Mouse (Mus musculus): Measurements from ENCODE around the gene Klf12. TPM values are rescaled to one million over a fixed set of nuclear protein-coding genes. Genes with fewer than 3 reads are reported as not detected.

The Klf12 gene
- polyA plus RNA-seq, 1 experiment = 8.2 TPM

DNA sequence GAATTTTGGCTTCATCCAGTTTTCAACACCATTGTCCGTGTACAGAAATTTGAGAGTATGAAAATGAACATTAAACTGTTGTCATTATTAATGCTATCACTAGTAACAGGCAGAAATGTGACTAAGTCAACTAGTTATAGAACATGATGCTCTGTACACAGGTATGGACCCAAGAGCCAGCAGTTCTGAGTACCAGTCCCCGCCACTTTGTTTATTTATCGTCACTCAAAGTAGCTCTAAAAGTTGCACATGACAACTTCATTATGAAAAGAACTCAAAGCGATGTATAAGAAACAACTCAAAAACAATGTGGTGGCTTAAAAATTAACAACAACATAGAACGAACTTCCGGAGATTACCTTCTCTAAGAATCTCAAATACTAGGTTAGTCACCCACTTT, 56.8 kb downstream of the Klf12 start:
- Histone ChIP-seq H3K9ac (ENCODE audit: low read depth, poor library complexity, severe bottlenecking) (no peak overlapping the region), H3K9me3 (replicated peaks; ENCODE audit: control insufficient read depth, insufficient read depth, low read length, poor library complexity, severe bottlenecking) (no peaks in the 10 kb centered on the region), H3K27ac (ENCODE audit: insufficient read depth, low read length) (no peak overlapping the region), H3K4me3 (ENCODE audit: low read depth, low read length) (no peak overlapping the region), H3K4me1 (ENCODE audit: control insufficient read depth, insufficient read depth, low read length) (no peaks in the 10 kb centered on the region), H3K36me3 (ENCODE audit: control insufficient read depth, insufficient read depth, low read length, poor library complexity, severe bottlenecking) (no peaks in the 10 kb centered on the region), H3K27me3 (ENCODE audit: control insufficient read depth, insufficient read depth, low read length, poor library complexity, severe bottlenecking) (no peaks in the 10 kb centered on the region)
- TF ChIP-seq EP300 (IDR thresholded peaks at IDR 0.05; ENCODE audit: insufficient read depth, low read depth, low read length) (no peak), POLR2A (IDR thresholded peaks at IDR 0.05; ENCODE audit: insufficient read depth, low read length) (no peak), CTCF (IDR thresholded peaks at IDR 0.05; ENCODE audit: low read depth, low read length) (no peak)

DNA sequence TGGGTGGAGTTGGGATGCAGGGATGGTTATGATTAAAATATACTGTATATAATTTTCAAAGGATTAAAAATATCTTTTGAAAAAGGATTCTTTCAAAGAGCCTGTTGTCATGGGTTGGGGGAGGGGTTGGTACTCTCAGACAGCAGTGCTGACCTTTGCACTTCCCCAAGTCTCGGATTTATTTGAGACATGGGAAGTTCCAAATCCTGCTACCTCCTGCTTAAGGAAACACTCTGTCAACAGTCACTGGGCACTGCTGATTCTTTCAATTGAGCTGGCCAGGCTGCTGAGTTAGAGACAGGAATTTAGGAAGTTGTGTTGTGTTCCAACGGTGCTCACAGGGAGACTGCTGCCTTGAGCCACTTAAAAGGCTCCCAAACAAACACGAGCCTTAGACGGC, 60.3 kb downstream of the Klf12 start:
- Histone ChIP-seq H3K36me3 (ENCODE audit: control insufficient read depth, insufficient read depth, low read length, poor library complexity, severe bottlenecking) (no peaks in the 10 kb centered on the region), H3K4me3 (ENCODE audit: low read depth, low read length) (no peak overlapping the region), H3K27ac (ENCODE audit: insufficient read depth, low read length) (no peak overlapping the region), H3K27me3 (ENCODE audit: control insufficient read depth, insufficient read depth, low read length, poor library complexity, severe bottlenecking) (no peaks in the 10 kb centered on the region), H3K9ac (ENCODE audit: low read depth, poor library complexity, severe bottlenecking) (no peak overlapping the region), H3K4me1 (ENCODE audit: control insufficient read depth, insufficient read depth, low read length) (no peaks in the 10 kb centered on the region), H3K9me3 (replicated peaks; ENCODE audit: control insufficient read depth, insufficient read depth, low read length, poor library complexity, severe bottlenecking) (no peaks in the 10 kb centered on the region)
- TF ChIP-seq EP300 (IDR thresholded peaks at IDR 0.05; ENCODE audit: insufficient read depth, low read depth, low read length) (no peak), CTCF (IDR thresholded peaks at IDR 0.05; ENCODE audit: low read depth, low read length) (no peak), POLR2A (IDR thresholded peaks at IDR 0.05; ENCODE audit: insufficient read depth, low read length) (no peak)

DNA sequence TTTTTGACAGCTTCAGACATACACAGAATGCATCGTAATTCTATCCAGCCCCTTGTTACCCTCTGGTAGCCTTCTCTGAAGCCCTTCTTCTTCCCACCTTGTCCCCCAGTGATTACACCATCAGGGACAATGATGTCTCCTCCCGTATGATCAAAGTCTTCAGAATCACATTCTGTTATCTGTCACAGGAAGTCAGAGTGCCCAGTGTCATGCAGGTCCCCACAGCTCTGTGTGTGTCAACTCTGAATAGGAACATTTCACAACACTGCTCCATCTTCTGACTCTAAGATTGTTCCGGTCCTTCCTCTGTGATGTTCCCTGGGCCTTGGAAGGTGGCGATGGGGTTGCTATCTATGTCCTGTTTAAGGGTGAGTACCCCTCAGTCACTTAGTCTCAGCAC, 62.2 kb downstream of the Klf12 start:
- no peak overlapping the region for H3K9ac ChIP-seq (ENCODE audit: low read depth, poor library complexity, severe bottlenecking)
- H3K27ac ChIP-seq (ENCODE audit: insufficient read depth, low read length) = no peak overlapping the region
- no peaks in the 10 kb centered on the region for H3K4me1 ChIP-seq (ENCODE audit: control insufficient read depth, insufficient read depth, low read length)
- no peak overlapping the region for H3K4me3 ChIP-seq (ENCODE audit: low read depth, low read length)
- H3K27me3 ChIP-seq (ENCODE audit: control insufficient read depth, insufficient read depth, low read length, poor library complexity, severe bottlenecking) = no peaks in the 10 kb centered on the region
- no peaks in the 10 kb centered on the region for H3K36me3 ChIP-seq (ENCODE audit: control insufficient read depth, insufficient read depth, low read length, poor library complexity, severe bottlenecking)
- no peaks in the 10 kb centered on the region for H3K9me3 ChIP-seq (replicated peaks; ENCODE audit: control insufficient read depth, insufficient read depth, low read length, poor library complexity, severe bottlenecking)
- TF ChIP-seq POLR2A (IDR thresholded peaks at IDR 0.05; ENCODE audit: insufficient read depth, low read length) (no peak), EP300 (IDR thresholded peaks at IDR 0.05; ENCODE audit: insufficient read depth, low read depth, low read length) (no peak), CTCF (IDR thresholded peaks at IDR 0.05; ENCODE audit: low read depth, low read length) (no peak)

DNA sequence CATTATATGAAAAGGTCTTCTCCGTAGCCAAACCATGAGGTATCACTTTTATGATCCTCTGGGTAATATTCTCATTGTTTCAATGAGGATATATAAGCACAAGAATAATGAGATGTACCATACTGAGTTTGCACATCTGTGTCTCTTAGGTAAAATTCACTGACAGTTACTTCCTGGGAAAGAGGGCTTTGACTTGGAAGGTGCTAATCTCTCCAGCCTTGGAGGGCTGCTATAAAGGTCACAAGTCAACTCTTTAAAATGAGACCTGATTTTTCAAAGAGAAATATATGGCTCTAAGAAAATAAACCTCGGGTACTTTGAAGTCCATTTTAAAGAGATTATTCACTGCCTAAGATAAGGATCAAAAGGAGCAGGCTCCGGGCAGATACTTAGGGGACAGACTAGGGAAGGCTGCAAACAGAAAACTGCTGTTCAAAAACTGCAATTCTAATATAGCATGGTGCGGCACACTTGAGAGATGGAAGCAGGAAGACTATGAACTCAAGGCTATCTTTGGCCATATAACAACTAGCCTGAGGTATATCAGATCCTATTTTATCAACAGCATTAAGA, 69.2 kb downstream of the Klf12 start:
- Histone ChIP-seq H3K27ac (ENCODE audit: insufficient read depth, low read length) (no peak overlapping the region), H3K9ac (ENCODE audit: low read depth, poor library complexity, severe bottlenecking) (no peak overlapping the region), H3K27me3 (ENCODE audit: control insufficient read depth, insufficient read depth, low read length, poor library complexity, severe bottlenecking) (no peaks in the 10 kb centered on the region), H3K4me3 (ENCODE audit: low read depth, low read length) (no peak overlapping the region), H3K9me3 (replicated peaks; ENCODE audit: control insufficient read depth, insufficient read depth, low read length, poor library complexity, severe bottlenecking) (no peaks in the 10 kb centered on the region), H3K36me3 (ENCODE audit: control insufficient read depth, insufficient read depth, low read length, poor library complexity, severe bottlenecking) (no peaks in the 10 kb centered on the region), H3K4me1 (ENCODE audit: control insufficient read depth, insufficient read depth, low read length) (peaks cover 6% of the 10 kb centered on the region)
- TF ChIP-seq POLR2A (IDR thresholded peaks at IDR 0.05; ENCODE audit: insufficient read depth, low read length) (no peak), CTCF (IDR thresholded peaks at IDR 0.05; ENCODE audit: low read depth, low read length) (no peak), EP300 (IDR thresholded peaks at IDR 0.05; ENCODE audit: insufficient read depth, low read depth, low read length) (no peak)

DNA sequence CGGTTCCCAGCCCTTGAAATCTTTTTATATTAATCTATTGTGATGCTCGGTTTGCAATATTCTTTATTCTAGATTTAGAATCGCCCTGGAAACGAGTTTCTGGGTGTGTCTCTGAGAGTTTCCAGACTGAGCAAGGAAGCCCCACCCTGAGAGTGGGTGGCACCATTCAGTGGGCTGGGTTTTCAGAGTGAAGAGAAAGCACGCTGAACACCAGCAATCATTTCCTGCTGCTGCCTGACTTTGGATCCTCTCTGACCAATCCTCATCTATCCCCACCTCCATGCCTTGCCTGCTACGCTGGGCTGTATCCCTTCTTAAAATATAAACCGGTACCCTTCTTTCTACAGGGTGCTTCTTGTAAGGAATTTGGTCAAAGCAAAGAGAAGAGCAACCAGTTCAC, 71.4 kb downstream of the Klf12 start:
- no peak for TF ChIP-seq EP300 (IDR thresholded peaks at IDR 0.05; ENCODE audit: insufficient read depth, low read depth, low read length)
- no peak for TF ChIP-seq CTCF (IDR thresholded peaks at IDR 0.05; ENCODE audit: low read depth, low read length)
- TF ChIP-seq POLR2A (IDR thresholded peaks at IDR 0.05; ENCODE audit: insufficient read depth, low read length) = no peak
- peak overlapping the region; percentile 77; the same call in 1 of the 2 replicates for H3K27ac ChIP-seq (ENCODE audit: insufficient read depth, low read length)

DNA sequence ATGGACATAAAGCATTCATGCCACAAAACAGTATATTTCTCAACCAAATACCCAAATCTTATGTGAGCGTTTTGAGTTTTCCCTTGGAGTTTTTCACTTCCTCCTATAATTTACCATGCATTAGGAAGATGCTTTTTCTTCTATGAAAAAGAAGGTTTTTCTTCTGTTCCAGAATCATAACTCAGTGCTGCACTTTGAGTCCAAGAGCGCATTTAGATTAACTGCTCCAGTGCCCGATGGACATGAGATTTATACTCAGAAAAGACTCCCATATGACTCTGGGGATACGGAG, 72.7 kb downstream of the Klf12 start:
- H3K4me1 ChIP-seq (ENCODE audit: control insufficient read depth, insufficient read depth, low read length) = peaks cover 8% of the 10 kb centered on the region
- H3K9me3 ChIP-seq (replicated peaks; ENCODE audit: control insufficient read depth, insufficient read depth, low read length, poor library complexity, severe bottlenecking) = no peaks in the 10 kb centered on the region
- no peak overlapping the region for H3K27ac ChIP-seq (ENCODE audit: insufficient read depth, low read length)
- no peaks in the 10 kb centered on the region for H3K27me3 ChIP-seq (ENCODE audit: control insufficient read depth, insufficient read depth, low read length, poor library complexity, severe bottlenecking)
- TF ChIP-seq CTCF (IDR thresholded peaks at IDR 0.05; ENCODE audit: low read depth, low read length) (no peak), POLR2A (IDR thresholded peaks at IDR 0.05; ENCODE audit: insufficient read depth, low read length) (no peak), EP300 (IDR thresholded peaks at IDR 0.05; ENCODE audit: insufficient read depth, low read depth, low read length) (no peak)
- no peak overlapping the region for H3K9ac ChIP-seq (ENCODE audit: low read depth, poor library complexity, severe bottlenecking)
- no peak overlapping the region for H3K4me3 ChIP-seq (ENCODE audit: low read depth, low read length)
- H3K36me3 ChIP-seq (ENCODE audit: control insufficient read depth, insufficient read depth, low read length, poor library complexity, severe bottlenecking) = no peaks in the 10 kb centered on the region

More for the DNA sequence above, 71.4 kb downstream of the Klf12 start:
- no peak overlapping the region for H3K9ac ChIP-seq (ENCODE audit: low read depth, poor library complexity, severe bottlenecking)
- no peaks in the 10 kb centered on the region for H3K9me3 ChIP-seq (replicated peaks; ENCODE audit: control insufficient read depth, insufficient read depth, low read length, poor library complexity, severe bottlenecking)
- H3K36me3 ChIP-seq (ENCODE audit: control insufficient read depth, insufficient read depth, low read length, poor library complexity, severe bottlenecking) = no peaks in the 10 kb centered on the region
- peaks cover 8% of the 10 kb centered on the region for H3K4me1 ChIP-seq (ENCODE audit: control insufficient read depth, insufficient read depth, low read length)
- no peak overlapping the region for H3K4me3 ChIP-seq (ENCODE audit: low read depth, low read length)
- no peaks in the 10 kb centered on the region for H3K27me3 ChIP-seq (ENCODE audit: control insufficient read depth, insufficient read depth, low read length, poor library complexity, severe bottlenecking)

Measured in ES-Bruce4 (cell line).